Mouse (Mus musculus) heart, embryonic 15.5 days (tissue): ENCODE results near the gene Resp18. TPM values are rescaled to one million over a fixed set of nuclear protein-coding genes. Genes with fewer than 3 reads are reported as not detected.

Experiments
- ATAC-seq: fragments of 200-750 bp; cut with Nextera tagmentation; replicated peaks from 2 replicates; pipeline ENCODE4 v1.8.0; 2017; ENCODE audit warnings: low read depth, moderate TSS enrichment; ENCODE audit not compliant: insufficient number of reproducible peaks, insufficient read depth, low FRiP score
- H3K27ac ChIP-seq: fragments of 300-500 bp; sonication (generic); 2 replicates; pipeline ENCODE4 v1.5.1; 2015; ENCODE audit warnings: mild to moderate bottlenecking, inconsistent platforms
- H3K27me3 ChIP-seq: fragments of 300-500 bp; sonication (generic); 2 replicates; pipeline ENCODE4 v1.6.1; 2015; ENCODE audit warnings: inconsistent platforms
- H3K36me3 ChIP-seq: fragments of 300-500 bp; sonication (generic); 2 replicates; pipeline ENCODE4 v1.6.1; 2015; ENCODE audit warnings: mild to moderate bottlenecking, inconsistent platforms
- H3K4me1 ChIP-seq: fragments of 300-500 bp; sonication (generic); replicated peaks from 2 replicates; pipeline ENCODE4 v1.6.1; 2015; ENCODE audit warnings: inconsistent platforms
- H3K4me2 ChIP-seq: fragments of 300-500 bp; sonication (generic); 2 replicates; pipeline ENCODE4 v1.6.1; 2015; ENCODE audit warnings: inconsistent platforms, mild to moderate bottlenecking, moderate library complexity
- H3K4me3 ChIP-seq: fragments of 300-500 bp; sonication (generic); 2 replicates; pipeline ENCODE4 v1.5.1; 2015; ENCODE audit warnings: mild to moderate bottlenecking, inconsistent platforms
- H3K9ac ChIP-seq: fragments of 300-500 bp; sonication (generic); 2 replicates; pipeline ENCODE4 v1.6.1; 2015; ENCODE audit warnings: mild to moderate bottlenecking, inconsistent platforms
- H3K9me3 ChIP-seq: fragments of 300-500 bp; sonication (generic); replicated peaks from 2 replicates; pipeline ENCODE4 v1.6.1; 2016; ENCODE audit warnings: inconsistent platforms
- WGBS: fragments of 180-500 bp; shearing (Covaris S2); methylation state at CpG from one replicate; pipeline ENCODE4 v1.1.7; 2015; ENCODE audit warnings: mixed read lengths; 5-methylcytosine and 5-hydroxymethylcytosine counted together
- polyA plus RNA-seq: library from polyadenylated mRNA; unstranded; fragments of >200 nt; fragmentation: Nextera tagmentation; extraction: Ambion mirVana; gene quantifications from 2 replicates; pipeline ENCODE4 v1.2.1, GENCODE M21; 2015

Resp18 gene
- polyA plus RNA-seq: 0.18 and 2.4 TPM in 2 replicates

DNA sequence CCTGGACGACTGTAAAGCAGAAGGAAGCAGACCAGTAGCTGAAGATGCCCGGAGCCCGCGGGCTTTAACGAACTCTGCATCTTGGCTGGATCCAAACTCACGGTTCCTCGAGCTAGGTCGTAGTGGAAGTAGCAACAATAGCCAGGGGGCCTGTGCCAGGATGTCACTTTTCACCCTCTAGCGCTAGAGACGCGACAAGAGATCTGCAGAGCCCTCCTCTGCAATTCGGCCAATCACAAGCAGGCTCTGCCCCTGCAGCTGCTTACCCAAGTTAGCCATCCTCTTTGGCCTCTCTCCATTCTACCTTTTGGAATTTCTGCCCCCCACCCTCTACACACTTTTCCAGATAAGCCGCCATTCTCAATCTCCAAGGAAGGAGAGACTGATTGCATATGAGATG is at the start of gene Resp18:
Gene Resp18, minus strand, starts transcription at position 188 of the 400 bp plus-strand sequence.
- Histone ChIP-seq H3K9me3 (no peaks in the 10 kb centered on the region), H3K4me2 (no peak within 1 kb of the TSS), H3K4me1 (no peaks in the 10 kb centered on the region), H3K27me3 (peaks cover 28% of the 10 kb centered on the region), H3K27ac (no peak within 1 kb of the TSS), H3K36me3 (no peaks in the 10 kb centered on the region), H3K4me3 (no peak within 1 kb of the TSS), H3K9ac (no peak within 1 kb of the TSS)
- ATAC-seq: no peak
- 8% methylated on average over 13 of the region's 13 CpGs for WGBS

GRCm38 (mm10) chr1:75327461-75327860 is 49.2 kb upstream of the Resp18 start:
- no peaks in the 10 kb centered on the region for H3K36me3 ChIP-seq
- H3K4me2 ChIP-seq: no peak overlapping the region
- H3K9ac ChIP-seq: no peak overlapping the region
- no peak for ATAC-seq
- no peak overlapping the region for H3K4me3 ChIP-seq
- H3K27ac ChIP-seq: no peak overlapping the region
- H3K9me3 ChIP-seq: no peaks in the 10 kb centered on the region
- no peaks in the 10 kb centered on the region for H3K27me3 ChIP-seq
- H3K4me1 ChIP-seq: peaks cover 3% of the 10 kb centered on the region; the same call in 1 of the 2 replicates

- Histone ChIP-seq H3K9me3 (no peaks in the 10 kb centered on the region), H3K4me2 (no peak overlapping the region), H3K4me3 (no peak overlapping the region), H3K36me3 (peaks cover under 1% of the 10 kb centered on the region), H3K27ac (no peak overlapping the region), H3K27me3 (no peaks in the 10 kb centered on the region), H3K9ac (no peak overlapping the region), H3K4me1 (peaks cover 12% of the 10 kb centered on the region)
- no peak for ATAC-seq
- WGBS: 84% methylated on average over 10 of the region's 10 CpGs
Observed at GRCm38 (mm10) chr1:75319166-75319565, 41.0 kb upstream of the Resp18 start.

- ATAC-seq: no peak
- H3K9me3 ChIP-seq: no peaks in the 10 kb centered on the region
- 84% methylated on average over 4 of the region's 4 CpGs for WGBS
Observed at GRCm38 (mm10) chr1:75318736-75319135, 40.5 kb upstream of the Resp18 start.

DNA sequence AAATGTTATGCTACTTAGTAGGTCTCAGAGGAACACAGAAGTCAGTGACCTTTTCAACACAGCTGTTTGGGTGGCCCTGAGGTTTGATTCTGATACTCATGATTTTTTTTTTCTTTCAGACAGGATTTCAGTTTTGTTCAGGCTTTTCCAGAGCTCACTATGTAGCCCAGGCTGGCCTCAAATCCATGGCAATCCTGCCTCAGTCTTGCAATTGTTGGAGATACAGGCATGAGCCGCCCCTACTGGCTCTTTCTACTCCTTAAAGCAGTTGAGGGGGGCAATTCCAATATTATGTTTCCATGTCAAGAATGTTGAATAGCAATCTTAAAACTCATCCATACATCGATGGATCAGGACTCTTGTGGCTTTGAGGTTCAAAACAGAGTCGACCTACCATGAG is 40.1 kb upstream of the Resp18 start:
- H3K4me3 ChIP-seq: peak overlapping the region; percentile 27
- 58% methylated on average over 3 of the region's 3 CpGs for WGBS
- 0 out of 2 replicates have a peak overlapping the region, but pooled peaks have one; percentile 31 for H3K9ac ChIP-seq
- peaks cover 10% of the 10 kb centered on the region for H3K36me3 ChIP-seq
- H3K27ac ChIP-seq: peak overlapping the region; percentile 48
- H3K9me3 ChIP-seq: no peaks in the 10 kb centered on the region
- H3K4me2 ChIP-seq: peak overlapping the region; percentile 51
- H3K4me1 ChIP-seq: peaks cover 12% of the 10 kb centered on the region
- no peak for ATAC-seq
- H3K27me3 ChIP-seq: no peaks in the 10 kb centered on the region

More at GRCm38 (mm10) chr1:75318736-75319135, 40.5 kb upstream of the Resp18 start:
- peaks cover 12% of the 10 kb centered on the region for H3K4me1 ChIP-seq
- no peaks in the 10 kb centered on the region for H3K27me3 ChIP-seq
- H3K36me3 ChIP-seq: peaks cover 5% of the 10 kb centered on the region
- no peak overlapping the region for H3K9ac ChIP-seq
- no peak overlapping the region for H3K4me2 ChIP-seq
- no peak overlapping the region for H3K27ac ChIP-seq
- H3K4me3 ChIP-seq: no peak overlapping the region

GRCm38 (mm10) chr1:75317241-75318201 is 39.3 kb upstream of the Resp18 start, which contains the start of gene Dnpep:
Dnpep (minus strand) TSS chr1:75317990.
- Histone ChIP-seq H3K27ac (peak within 1 kb of the TSS; percentile 97), H3K4me2 (peak within 1 kb of the TSS; percentile 85), H3K9me3 (no peaks in the 10 kb centered on the region), H3K4me3 (peak within 1 kb of the TSS; percentile 93), H3K27me3 (no peaks in the 10 kb centered on the region), H3K36me3 (peaks cover 17% of the 10 kb centered on the region), H3K9ac (peak within 1 kb of the TSS; percentile 82), H3K4me1 (peaks cover 12% of the 10 kb centered on the region)
- peak; percentile 96 for ATAC-seq
- WGBS: under 1% methylated on average over 92 of the region's 92 CpGs

DNA sequence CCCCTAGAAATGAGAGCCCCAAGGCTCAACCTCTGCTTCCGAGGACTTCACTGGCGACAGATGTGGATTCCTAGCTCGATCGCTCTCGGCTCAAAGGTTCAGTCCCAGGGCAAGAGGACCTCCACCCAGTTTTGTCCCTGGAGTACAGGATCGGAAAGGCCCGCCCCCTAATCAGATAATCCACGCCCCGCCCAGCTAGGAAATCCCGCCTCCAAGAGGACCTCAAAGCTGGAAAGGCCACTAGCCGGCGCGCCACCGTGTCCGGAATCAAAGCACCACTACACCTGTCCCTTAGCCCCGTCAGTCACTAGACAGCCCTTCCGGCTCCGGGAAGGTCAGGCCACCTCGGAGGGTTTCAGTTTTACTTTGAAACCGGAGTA is 38.6 kb upstream of the Resp18 start:
- Histone ChIP-seq H3K4me2 (peak overlapping the region; percentile 85), H3K4me3 (peak overlapping the region; percentile 93), H3K36me3 (peaks cover 24% of the 10 kb centered on the region), H3K4me1 (peaks cover 12% of the 10 kb centered on the region), H3K9ac (peak overlapping the region; percentile 82), H3K9me3 (no peaks in the 10 kb centered on the region), H3K27ac (peak overlapping the region; percentile 97), H3K27me3 (no peaks in the 10 kb centered on the region)
- ATAC-seq: peak; percentile 20
- WGBS: under 1% methylated on average over 20 of the region's 20 CpGs

DNA sequence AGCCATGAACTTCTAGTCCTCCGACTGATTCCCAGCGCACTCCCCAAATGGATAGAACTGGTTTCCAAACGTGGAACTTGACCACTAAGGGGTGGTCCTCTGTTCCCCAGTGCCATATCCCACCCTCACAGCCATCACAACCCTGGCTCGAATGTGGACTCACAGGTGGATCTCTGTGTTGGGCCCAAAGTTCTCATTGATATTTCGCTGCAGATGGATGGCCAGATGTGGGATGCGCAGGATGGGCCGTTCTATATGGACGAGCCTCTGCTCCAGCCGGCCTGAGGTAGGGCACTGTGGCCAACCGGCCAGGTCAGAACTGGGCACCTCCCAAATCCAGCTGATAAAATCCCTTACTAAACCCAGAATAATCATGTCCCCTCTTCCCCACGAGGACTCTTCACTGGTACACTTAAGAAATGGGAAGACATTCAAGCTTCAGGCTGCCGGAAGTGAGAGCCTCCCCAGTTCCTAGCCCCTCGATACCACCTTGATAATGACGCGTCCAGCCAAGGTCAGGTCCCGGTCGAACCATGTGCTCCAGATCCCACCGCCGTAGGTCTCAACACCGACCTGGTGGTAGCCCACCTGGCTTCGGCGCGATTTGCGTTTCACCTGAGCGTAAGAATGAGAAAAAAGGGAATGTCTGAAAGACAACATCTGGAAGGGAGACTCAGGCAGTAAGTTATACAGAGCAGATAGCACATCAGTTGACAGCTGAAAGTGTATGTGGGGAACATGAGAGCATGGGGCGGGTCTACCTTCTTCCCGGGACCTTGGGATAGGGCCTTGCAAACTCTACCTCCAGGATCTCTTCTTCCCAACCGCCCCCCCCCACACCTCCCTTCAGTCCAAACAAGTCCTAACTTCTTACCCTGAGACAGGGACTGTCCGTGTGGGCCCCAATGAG is 37.5 kb upstream of the Resp18 start:
- Histone ChIP-seq H3K4me1 (peaks cover 12% of the 10 kb centered on the region), H3K36me3 (peaks cover 35% of the 10 kb centered on the region), H3K27ac (no peak overlapping the region; the same call in 1 of the 2 replicates), H3K9ac (peak overlapping the region; percentile 82), H3K9me3 (no peaks in the 10 kb centered on the region), H3K4me2 (peak overlapping the region; percentile 85), H3K27me3 (no peaks in the 10 kb centered on the region), H3K4me3 (peak overlapping the region; percentile 93)
- 81% methylated on average over 29 of the region's 29 CpGs for WGBS
- ATAC-seq: no peak

DNA sequence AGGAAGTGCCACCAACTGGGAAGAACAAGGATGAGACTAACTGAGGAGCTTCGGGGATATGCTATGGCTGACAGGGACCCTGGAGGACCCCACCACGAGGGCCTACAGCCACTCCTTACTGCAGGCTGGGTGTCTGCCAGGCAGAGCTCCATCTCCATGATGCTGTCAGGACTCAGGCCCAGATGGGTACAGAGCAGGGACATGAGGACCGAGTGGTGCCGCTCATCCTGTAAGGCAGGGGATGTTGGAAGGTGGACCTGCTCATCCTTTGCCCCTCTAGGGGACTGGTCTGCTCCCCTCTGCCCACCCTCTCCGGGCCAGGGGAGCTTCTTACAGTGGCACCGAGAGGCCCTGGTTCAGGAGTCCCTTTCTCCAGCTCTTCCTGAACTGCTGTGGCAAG is 36.8 kb upstream of the Resp18 start:
- H3K9ac ChIP-seq: no peak overlapping the region
- H3K4me3 ChIP-seq: no peak overlapping the region
- peaks cover 42% of the 10 kb centered on the region for H3K36me3 ChIP-seq
- no peaks in the 10 kb centered on the region for H3K27me3 ChIP-seq
- H3K4me2 ChIP-seq: no peak overlapping the region
- WGBS: 82% methylated on average over 6 of the region's 6 CpGs
- no peaks in the 10 kb centered on the region for H3K9me3 ChIP-seq
- peaks cover 12% of the 10 kb centered on the region for H3K4me1 ChIP-seq
- H3K27ac ChIP-seq: no peak overlapping the region
- no peak for ATAC-seq

- no peak overlapping the region for H3K4me3 ChIP-seq
- H3K9ac ChIP-seq: no peak overlapping the region
- H3K27ac ChIP-seq: no peak overlapping the region
- H3K9me3 ChIP-seq: no peaks in the 10 kb centered on the region
- 93% methylated on average over 6 of the region's 6 CpGs for WGBS
- peaks cover 8% of the 10 kb centered on the region for H3K4me1 ChIP-seq
- no peak overlapping the region for H3K4me2 ChIP-seq
- ATAC-seq: no peak
- no peaks in the 10 kb centered on the region for H3K27me3 ChIP-seq
- H3K36me3 ChIP-seq: peaks cover 61% of the 10 kb centered on the region
Observed at GRCm38 (mm10) chr1:75311694-75312093, 33.5 kb upstream of the Resp18 start.

- H3K36me3 ChIP-seq: peaks cover 15% of the 10 kb centered on the region; the same call in 1 of the 2 replicates
- H3K27me3 ChIP-seq: no peaks in the 10 kb centered on the region
Observed at GRCm38 (mm10) chr1:75304662-75305061, 26.4 kb upstream of the Resp18 start.

More at GRCm38 (mm10) chr1:75304662-75305061, 26.4 kb upstream of the Resp18 start:
- H3K27ac ChIP-seq: no peak overlapping the region
- H3K4me3 ChIP-seq: no peak overlapping the region
- no peak overlapping the region for H3K4me2 ChIP-seq
- no peaks in the 10 kb centered on the region for H3K4me1 ChIP-seq
- no peak for ATAC-seq
- WGBS: 64% methylated on average over 2 of the region's 2 CpGs
- no peaks in the 10 kb centered on the region for H3K9me3 ChIP-seq
- H3K9ac ChIP-seq: no peak overlapping the region
